Mouse (Mus musculus) lung, adult 2 months (tissue): ENCODE results near the gene Zfp758. TPM values are rescaled to one million over a fixed set of nuclear protein-coding genes. Genes with fewer than 3 reads are reported as not detected.
"Not testable (repeated sequence)": the region's sequence is repeated elsewhere in the genome, so short reads cannot be mapped to it uniquely, and the experiment has no call there.

ENCODE experiments used
- DNase-seq: peaks from one replicate; pipeline ENCODE4 v3.0.0; 2022
- H3K4me1 ChIP-seq: fragments of 200-500 bp; 2 replicates; pipeline ENCODE4 v1.6.1; 2011; ENCODE audit warnings: low read length; ENCODE audit not compliant: control insufficient read depth, insufficient read depth
- H3K4me3 ChIP-seq: fragments of 200-500 bp; replicated peaks from 2 replicates; pipeline ENCODE3; 2011; ENCODE audit warnings: low read depth, mild to moderate bottlenecking, control low read depth, low read length; ENCODE audit errors: extremely low read depth
- CTCF ChIP-seq: fragments of 200-500 bp; IDR thresholded peaks from 2 replicates; pipeline ENCODE4 v1.5.1; 2011; ENCODE audit warnings: mild to moderate bottlenecking, low read length, control low read depth; ENCODE audit not compliant: insufficient read depth
- POLR2A ChIP-seq: fragments of 200-500 bp; IDR thresholded peaks from 2 replicates; pipeline ENCODE4 v1.6.1; 2011; ENCODE audit warnings: low read depth, mild to moderate bottlenecking, control low read depth, low read length, borderline replicate concordance; ENCODE audit errors: extremely low read depth
- WGBS: fragments of 180-500 bp; shearing (Covaris S2); methylation state at CpG from one replicate; pipeline ENCODE4 v1.1.7; 2018; 5-methylcytosine and 5-hydroxymethylcytosine counted together
- polyA plus RNA-seq: library from polyadenylated mRNA; depleted of rRNA; stranded (reverse); fragments of >200 nt; gene quantifications from 2 replicates; pipeline ENCODE4 v1.2.3, GENCODE M21; 2012; rRNA removed

The Zfp758 gene
- 0.80 and 1.1 TPM in 2 replicates for polyA plus RNA-seq

DNA sequence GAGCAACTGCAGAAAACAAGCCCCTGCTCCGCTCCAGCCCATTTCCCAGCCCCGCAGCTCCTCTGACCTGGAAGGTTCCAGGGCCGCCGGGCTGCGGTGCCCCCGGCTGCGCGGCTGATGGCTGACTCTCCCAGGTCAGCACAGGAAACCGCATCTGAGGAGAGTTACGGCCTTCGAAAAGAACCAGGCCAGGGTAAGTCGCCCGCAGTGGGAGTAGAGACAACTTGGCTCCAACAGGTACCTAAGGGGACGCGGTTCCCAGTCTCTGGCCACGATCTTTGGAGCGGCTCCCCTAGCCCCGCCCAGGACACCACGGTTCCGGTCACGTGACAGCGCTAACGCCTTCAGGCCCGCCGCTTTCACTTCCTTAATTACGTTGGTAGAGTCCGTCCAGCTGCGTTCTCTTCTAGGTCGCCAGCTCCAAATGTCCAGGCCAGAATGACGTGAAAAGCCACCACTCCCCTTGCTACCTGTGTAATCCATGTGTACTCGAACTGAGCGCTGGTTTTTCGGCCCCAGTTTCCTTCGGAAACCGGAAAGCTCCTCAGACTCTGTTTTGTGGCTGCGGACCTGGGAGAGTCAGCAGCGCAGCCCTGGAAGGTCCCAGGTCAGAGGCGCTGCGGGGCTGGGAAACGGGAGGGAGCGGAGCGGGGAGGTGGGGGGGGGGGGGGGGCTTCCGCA, at the start of gene Zfp758, which contains the start of gene Zfp944:
Gene Zfp758 (plus strand): TSS at position 353 of the 681 bp plus-strand sequence.
Gene Zfp944 (minus strand): TSS at position 300 of the 681 bp plus-strand sequence.
- 0 out of 2 replicates have a peak, but pooled peaks have one; percentile 15 for TF ChIP-seq POLR2A
- H3K4me3 ChIP-seq: peak within 1 kb of the TSS; percentile 76
- H3K4me1 ChIP-seq: not testable (repeated sequence)
- DNase-seq: peak; percentile 73
- WGBS: under 1% methylated on average over 27 of the region's 43 CpGs

DNA sequence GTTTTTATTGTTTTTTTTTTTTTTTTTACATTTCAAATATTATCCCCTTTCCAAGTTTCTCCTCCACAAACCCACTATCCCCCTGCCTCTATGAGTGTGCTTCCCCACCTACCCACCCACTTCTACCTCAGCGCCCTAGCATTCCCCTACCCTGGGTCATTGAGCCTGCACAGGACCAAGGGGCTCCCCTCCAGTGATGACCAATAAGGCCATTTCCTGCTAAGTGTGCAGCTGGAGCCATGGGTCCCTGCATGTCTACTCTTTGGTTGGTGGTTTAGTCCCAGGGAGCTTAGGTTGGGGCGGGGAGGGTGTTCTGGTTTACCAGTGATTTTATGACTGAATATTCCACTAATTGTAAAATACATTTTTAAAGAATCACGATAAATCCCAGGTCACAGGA, 47.0 kb upstream of the Zfp758 start:
- 0% methylated on average over 3 of the region's 3 CpGs for WGBS
- H3K4me1 ChIP-seq, DNase-seq: not testable (repeated sequence)
- peak overlapping the region; percentile 44 for H3K4me3 ChIP-seq

DNA sequence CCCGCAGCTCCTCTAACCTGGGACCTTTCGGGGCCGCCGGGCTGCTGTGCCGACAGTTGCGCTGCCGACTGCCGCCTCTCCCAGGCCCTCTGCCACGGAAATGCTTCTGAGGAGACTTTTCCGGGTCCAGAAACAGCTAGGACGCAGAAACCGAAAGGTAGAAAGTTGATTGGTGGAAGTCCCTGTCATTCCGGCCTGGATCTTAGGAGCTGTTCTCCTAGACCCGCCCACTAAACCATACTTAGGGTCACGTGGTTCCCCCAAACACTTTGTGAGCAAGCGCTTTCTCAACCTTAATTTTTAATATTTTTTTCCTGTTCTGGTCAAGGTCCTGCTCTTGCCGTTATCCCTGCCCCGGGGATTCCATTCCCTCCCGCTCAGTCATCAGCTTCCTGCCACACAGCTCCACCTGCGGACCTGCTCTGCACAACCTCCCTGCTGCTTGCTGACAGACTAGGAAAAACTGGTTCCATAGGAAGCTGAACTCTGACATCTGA, 46.5 kb upstream of the Zfp758 start, which contains the start of gene CT030661.1:
Gene CT030661.1 (minus strand): TSS at position 108 of the 497 bp plus-strand sequence.
- peak; percentile 73 for TF ChIP-seq POLR2A
- peak; percentile 80 for DNase-seq
- not testable (repeated sequence) for H3K4me1 ChIP-seq
- peak within 1 kb of the TSS; percentile 69 for H3K4me3 ChIP-seq
- 1% methylated on average over 20 of the region's 20 CpGs for WGBS

DNA sequence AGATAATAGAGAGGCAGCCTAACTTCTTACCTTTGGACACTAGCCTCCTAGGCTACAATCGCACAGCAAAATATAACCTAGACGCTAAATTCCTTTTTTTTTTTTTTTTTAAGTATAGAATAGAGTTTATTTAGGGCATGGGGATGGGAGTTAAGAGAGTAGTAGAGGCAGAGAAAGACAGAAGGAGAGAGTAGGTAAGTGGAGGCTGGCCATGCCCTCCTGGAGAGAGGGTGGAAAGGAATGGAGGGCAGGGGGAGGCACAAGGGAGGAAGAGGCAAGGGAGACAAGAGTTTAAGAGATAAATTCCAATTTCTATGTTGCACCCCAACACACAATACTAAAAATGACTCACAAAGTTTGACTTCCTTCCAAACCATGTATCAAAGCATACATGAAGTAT, 46.0 kb upstream of the Zfp758 start:
- not testable (repeated sequence) for DNase-seq, H3K4me3 ChIP-seq, H3K4me1 ChIP-seq
- WGBS: 9% methylated on average over 2 of the region's 2 CpGs

DNA sequence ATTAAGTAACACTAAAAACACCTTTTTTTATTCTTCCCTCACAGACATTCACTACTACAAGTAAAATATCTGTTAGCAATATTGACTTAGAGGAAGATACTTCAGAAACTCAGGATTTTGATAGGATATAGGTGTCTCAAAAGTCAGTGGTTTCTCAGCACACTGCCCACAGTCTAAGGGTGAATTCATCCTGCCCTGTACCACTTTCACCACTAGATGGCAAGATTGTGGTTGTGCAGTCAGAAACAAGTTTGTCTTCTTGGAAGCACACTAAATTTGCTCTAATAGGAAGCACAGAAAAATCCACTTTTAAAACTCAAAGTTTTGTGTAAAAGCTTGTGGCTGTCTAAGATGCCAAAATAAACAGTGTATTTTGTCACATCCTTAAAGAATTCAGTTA, 8.5 kb upstream of the Zfp758 start:
- no peaks in the 10 kb centered on the region for H3K4me1 ChIP-seq
- 0 out of 2 replicates have a peak, but pooled peaks have one; percentile 23 for TF ChIP-seq CTCF
- TF ChIP-seq POLR2A: no peak
- no peak for DNase-seq
- no peak overlapping the region for H3K4me3 ChIP-seq

DNA sequence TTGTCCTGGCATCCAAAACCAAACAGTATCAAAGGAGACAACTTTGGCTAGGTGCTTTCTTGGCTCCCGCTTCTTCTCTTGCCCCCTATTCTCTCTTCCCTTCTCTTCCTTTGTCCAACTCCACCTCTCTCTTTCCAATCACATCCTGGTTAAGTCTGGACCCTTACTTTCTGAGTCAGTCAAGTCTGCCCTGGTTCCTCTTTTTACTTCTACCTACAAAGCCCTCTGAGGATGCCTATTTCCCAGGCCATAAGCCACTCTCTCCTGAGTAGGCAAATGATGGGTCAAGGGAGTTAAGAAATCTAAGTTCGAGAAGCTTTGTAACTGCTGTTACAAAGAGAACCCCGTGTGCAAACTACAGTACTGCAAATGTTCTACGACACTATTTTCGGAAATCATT, 681 bp upstream of the Zfp758 start:
- TF ChIP-seq CTCF (no peak), POLR2A (no peak)
- 20% methylated on average over 5 of the region's 5 CpGs for WGBS
- peaks cover 4% of the 10 kb centered on the region; the same call in 1 of the 2 replicates for H3K4me1 ChIP-seq
- no peak overlapping the region for H3K4me3 ChIP-seq
- no peak for DNase-seq

DNA sequence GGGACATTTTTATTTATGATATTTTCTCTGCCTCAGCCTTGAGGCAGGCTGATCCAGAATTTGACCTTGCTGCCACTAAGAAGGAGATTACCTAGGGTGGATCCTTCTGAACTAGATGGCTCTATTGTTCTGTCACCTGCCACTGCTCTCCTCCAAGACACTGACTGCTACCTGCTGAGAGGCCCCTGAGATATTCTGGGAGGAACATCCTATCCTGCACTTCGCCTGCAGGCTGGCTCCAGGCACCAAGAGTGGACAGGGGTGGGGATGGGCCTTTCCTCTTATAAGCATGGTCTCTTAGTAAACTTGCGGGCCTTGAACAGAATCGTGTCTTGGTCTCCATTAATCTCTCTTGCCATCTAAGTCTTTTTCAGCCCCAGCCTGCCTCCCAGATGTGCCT, 2.6 kb downstream of the Zfp758 start:
- H3K4me1 ChIP-seq: peaks cover 4% of the 10 kb centered on the region; the same call in 1 of the 2 replicates
- no peak for DNase-seq
- H3K4me3 ChIP-seq: no peak overlapping the region
- TF ChIP-seq CTCF (no peak), POLR2A (no peak)
- 98% methylated on average over 3 of the region's 3 CpGs for WGBS

DNA sequence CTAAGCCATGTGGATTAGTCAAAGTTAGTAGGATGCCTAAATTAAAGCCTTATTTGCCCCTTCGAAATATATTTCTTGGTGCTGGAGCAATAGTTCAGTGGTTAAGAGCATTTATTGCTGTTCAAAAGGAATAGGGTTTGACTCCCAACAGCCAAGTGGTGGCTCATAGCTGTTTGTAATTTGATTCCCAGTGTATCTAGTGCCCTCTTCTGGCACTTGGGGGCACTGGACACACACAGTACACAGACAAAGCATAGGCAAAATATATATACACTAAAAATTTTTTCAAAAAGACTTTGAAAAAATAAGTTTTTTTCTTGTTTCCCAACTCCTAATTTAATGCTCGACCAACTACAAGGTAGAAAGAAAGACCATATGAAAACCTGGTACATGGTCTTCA, 49.5 kb downstream of the Zfp758 start:
- DNase-seq: no peak
- Histone ChIP-seq H3K4me3 (no peak overlapping the region), H3K4me1 (no peaks in the 10 kb centered on the region)
- TF ChIP-seq POLR2A: no peak
- TF ChIP-seq CTCF: 0 out of 2 replicates have a peak, but pooled peaks have one; percentile 12
- 63% methylated on average over 2 of the region's 2 CpGs for WGBS

DNA sequence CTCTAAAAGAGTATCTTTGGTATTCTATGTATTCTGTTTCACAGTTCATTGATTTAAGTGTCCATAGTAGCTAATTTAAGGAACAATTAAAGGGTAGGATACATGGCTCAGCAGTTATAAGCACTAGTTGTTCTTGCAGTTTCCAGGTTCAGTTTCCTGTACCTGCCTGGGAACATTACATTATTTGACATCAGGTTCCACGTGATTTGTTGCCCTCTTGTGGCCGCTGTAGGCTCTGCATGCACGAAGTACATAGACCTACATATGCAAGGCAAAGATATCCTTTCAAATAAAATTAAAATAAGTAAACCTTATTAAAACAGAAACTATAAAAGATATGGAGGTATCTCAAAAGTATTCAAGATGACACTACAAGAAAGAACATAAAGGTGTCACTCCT, 56.3 kb downstream of the Zfp758 start:
- 2% methylated on average over 3 of the region's 3 CpGs for WGBS
- DNase-seq: peak; percentile 60
- Histone ChIP-seq H3K4me3 (no peak overlapping the region), H3K4me1 (no peaks in the 10 kb centered on the region)
- TF ChIP-seq POLR2A (no peak), CTCF (peak; percentile 65)

DNA sequence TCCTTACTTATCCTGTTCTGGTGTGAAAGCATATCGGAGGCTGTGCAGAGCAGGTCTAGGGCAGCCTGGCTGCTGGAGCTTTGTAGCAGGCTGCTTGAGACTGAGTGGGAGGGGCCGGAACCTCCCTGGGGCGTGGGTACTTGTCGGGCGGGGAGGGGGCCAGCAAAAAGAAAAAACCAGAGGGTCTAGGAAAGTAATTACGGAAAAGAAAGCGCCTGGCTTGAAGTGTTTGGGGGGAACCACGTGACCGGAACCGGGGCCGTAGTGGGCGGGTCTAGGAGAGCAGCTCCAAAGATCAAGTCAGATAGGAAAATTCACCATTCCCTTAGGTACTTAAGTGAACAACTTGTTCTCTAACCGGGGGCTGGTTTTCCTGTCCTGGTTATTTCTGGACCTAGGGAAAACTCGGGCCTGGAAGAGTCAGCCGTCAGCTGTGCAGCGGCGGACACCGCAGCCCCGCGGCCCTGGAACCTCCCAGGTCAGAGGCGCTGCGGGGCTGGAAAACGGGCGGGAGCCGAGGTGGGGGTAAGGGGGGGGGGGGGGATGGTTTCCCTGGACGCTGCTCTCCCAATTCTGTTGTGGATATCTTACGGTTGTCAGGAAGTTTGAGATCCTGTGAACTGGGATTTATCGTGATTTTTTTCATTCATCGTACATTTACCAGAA, 62.8 kb downstream of the Zfp758 start, which contains the start of gene Zfp946:
Gene Zfp946 (plus strand): TSS at position 271 of the 666 bp plus-strand sequence.
- no peak for TF ChIP-seq CTCF
- TF ChIP-seq POLR2A: no peak
- whole genome bisulfite sequencing: under 1% methylated on average over 29 of the region's 29 CpGs
- DNase-seq: peak; percentile 85
- no peaks in the 10 kb centered on the region; the same call in 1 of the 2 replicates for H3K4me1 ChIP-seq
- H3K4me3 ChIP-seq: peak within 1 kb of the TSS; percentile 87
